Mouse (Mus musculus) neural tube, embryonic 13.5 days (tissue): ENCODE data around the gene Rdh19. TPM values are rescaled to one million over a fixed set of nuclear protein-coding genes. Genes with fewer than 3 reads are reported as not detected.
"Not testable (repeated sequence)": the region's sequence is repeated elsewhere in the genome, so short reads cannot be mapped to it uniquely, and the experiment has no call there.

Source experiments
- ATAC-seq: fragments of 200-750 bp; cut with Nextera tagmentation; 2 replicates; pipeline ENCODE4 v1.8.0; 2017; ENCODE audit warnings: low read depth, mild to moderate bottlenecking, moderate TSS enrichment, moderate library complexity
- H3K27ac ChIP-seq: fragments of 300-500 bp; sonication (generic); replicated peaks from 2 replicates; pipeline ENCODE4 v1.5.1; 2015; ENCODE audit warnings: moderate library complexity, mild to moderate bottlenecking, inconsistent platforms
- H3K27me3 ChIP-seq: fragments of 300-500 bp; sonication (generic); 2 replicates; pipeline ENCODE4 v1.6.1; 2015; ENCODE audit warnings: mild to moderate bottlenecking, inconsistent platforms
- H3K36me3 ChIP-seq: fragments of 300-500 bp; sonication (generic); 2 replicates; pipeline ENCODE4 v1.6.1; 2015; ENCODE audit warnings: mild to moderate bottlenecking, inconsistent platforms
- H3K4me1 ChIP-seq: fragments of 300-500 bp; sonication (generic); replicated peaks from 2 replicates; pipeline ENCODE4 v1.6.1; 2015; ENCODE audit warnings: inconsistent platforms
- H3K4me2 ChIP-seq: fragments of 300-500 bp; sonication (generic); 2 replicates; pipeline ENCODE4 v1.6.1; 2015; ENCODE audit warnings: inconsistent platforms, mild to moderate bottlenecking, moderate library complexity
- H3K4me3 ChIP-seq: fragments of 300-500 bp; sonication (generic); 2 replicates; pipeline ENCODE4 v1.5.1; 2015; ENCODE audit warnings: mild to moderate bottlenecking, inconsistent platforms
- H3K9ac ChIP-seq: fragments of 300-500 bp; sonication (generic); 2 replicates; pipeline ENCODE4 v1.6.1; 2015; ENCODE audit warnings: moderate library complexity, mild to moderate bottlenecking, inconsistent platforms
- H3K9me3 ChIP-seq: fragments of 300-500 bp; sonication (generic); 2 replicates; pipeline ENCODE4 v1.6.1; 2016; ENCODE audit warnings: inconsistent platforms
- WGBS: fragments of 180-500 bp; shearing (Covaris S2); methylation state at CpG from one replicate; pipeline ENCODE4 v1.1.7; 2015; 5-methylcytosine and 5-hydroxymethylcytosine counted together
- polyA plus RNA-seq: library from polyadenylated mRNA; unstranded; fragments of >200 nt; fragmentation: Nextera tagmentation; extraction: Ambion mirVana; gene quantifications from 2 replicates; pipeline ENCODE4 v1.2.1, GENCODE M21; 2015

Rdh19 gene
- polyA plus RNA-seq, 1 experiment from 2014 or later = not detected

DNA sequence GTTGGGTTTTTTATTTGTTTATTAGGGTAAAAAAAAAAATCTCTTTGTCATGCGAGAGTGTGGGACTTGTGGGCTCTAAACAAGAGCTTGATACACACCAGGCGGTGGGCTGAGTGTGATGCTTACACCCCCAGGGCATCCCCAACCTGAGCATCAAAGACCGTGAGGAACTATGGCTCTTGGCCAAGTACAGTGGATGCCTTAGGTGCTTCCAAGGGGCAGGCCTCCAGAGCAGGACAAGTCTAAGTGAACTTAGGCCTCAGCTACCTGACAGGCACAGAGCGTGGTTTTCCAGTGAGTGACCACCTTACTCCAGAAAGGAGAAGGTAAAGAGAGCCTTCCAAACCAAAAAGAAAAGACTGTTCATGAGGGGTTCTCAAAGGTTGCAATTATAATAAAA, 37.2 kb downstream of the Rdh19 start:
- Histone ChIP-seq H3K4me1 (0 out of 2 replicates have a peak, but pooled peaks cover 4% of the 10 kb centered on the region), H3K36me3 (no peaks in the 10 kb centered on the region), H3K4me3 (no peak overlapping the region), H3K27ac (no peak overlapping the region), H3K9me3 (no peaks in the 10 kb centered on the region), H3K4me2 (no peak overlapping the region), H3K9ac (no peak overlapping the region), H3K27me3 (no peaks in the 10 kb centered on the region)
- 82% methylated on average over 4 of the region's 4 CpGs for WGBS
- ATAC-seq = no peak

DNA sequence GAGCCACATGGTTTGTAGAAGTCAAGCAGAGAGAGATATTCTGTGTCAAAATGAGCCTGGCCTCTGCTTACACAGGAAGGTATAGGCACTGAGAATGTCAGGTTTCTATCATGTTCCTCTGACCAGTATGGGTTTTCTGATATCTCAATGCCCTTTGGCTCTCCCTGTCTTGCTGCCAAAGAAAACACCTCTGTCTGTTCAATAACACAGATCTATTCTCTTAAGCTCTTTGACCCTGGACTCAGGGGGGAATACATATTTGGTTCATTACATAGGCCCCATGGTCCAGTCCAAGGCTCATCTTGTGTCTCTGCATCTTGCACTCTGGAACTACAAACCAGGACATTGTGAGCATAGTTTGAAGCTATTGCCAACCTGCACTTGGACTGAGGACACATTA, 38.9 kb downstream of the Rdh19 start, which contains the start of gene Rdh7:
Gene Rdh7, minus strand, starts transcription at position 213 of the 400 bp plus-strand sequence.
- Histone ChIP-seq H3K4me2 (no peak within 1 kb of the TSS), H3K27me3 (no peaks in the 10 kb centered on the region), H3K27ac (no peak within 1 kb of the TSS), H3K9ac (no peak within 1 kb of the TSS), H3K9me3 (no peaks in the 10 kb centered on the region), H3K4me3 (no peak within 1 kb of the TSS), H3K4me1 (0 out of 2 replicates have a peak, but pooled peaks cover 4% of the 10 kb centered on the region), H3K36me3 (no peaks in the 10 kb centered on the region)
- no peak for ATAC-seq

DNA sequence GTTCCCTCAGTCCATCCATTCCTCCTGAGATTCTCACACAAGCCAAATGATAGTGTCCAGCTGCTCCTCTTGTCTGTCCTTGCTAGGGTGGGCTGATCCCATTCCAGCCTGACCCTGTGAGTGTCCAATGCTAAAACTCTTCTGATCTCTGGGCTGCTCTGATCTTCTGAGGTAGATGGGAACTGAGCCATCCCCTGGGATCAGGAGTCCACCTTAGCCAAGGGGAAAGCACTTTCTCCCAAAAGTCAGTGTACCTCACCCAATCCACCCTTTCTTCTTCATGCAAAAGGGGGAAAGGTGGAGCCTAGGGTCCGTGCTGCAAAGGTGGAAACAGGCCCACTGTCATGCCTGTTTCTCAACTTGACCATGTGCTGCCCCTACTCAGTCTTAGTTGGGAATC, 41.8 kb downstream of the Rdh19 start:
- no peak overlapping the region for H3K4me3 ChIP-seq
- 96% methylated on average over 1 of the region's 1 CpGs for WGBS
- no peak overlapping the region for H3K4me2 ChIP-seq
- H3K9ac ChIP-seq = no peak overlapping the region
- H3K4me1 ChIP-seq = 0 out of 2 replicates have a peak, but pooled peaks cover 4% of the 10 kb centered on the region
- H3K27ac ChIP-seq = no peak overlapping the region
- H3K36me3 ChIP-seq = no peaks in the 10 kb centered on the region
- H3K9me3 ChIP-seq = no peaks in the 10 kb centered on the region
- ATAC-seq = no peak
- no peaks in the 10 kb centered on the region for H3K27me3 ChIP-seq

DNA sequence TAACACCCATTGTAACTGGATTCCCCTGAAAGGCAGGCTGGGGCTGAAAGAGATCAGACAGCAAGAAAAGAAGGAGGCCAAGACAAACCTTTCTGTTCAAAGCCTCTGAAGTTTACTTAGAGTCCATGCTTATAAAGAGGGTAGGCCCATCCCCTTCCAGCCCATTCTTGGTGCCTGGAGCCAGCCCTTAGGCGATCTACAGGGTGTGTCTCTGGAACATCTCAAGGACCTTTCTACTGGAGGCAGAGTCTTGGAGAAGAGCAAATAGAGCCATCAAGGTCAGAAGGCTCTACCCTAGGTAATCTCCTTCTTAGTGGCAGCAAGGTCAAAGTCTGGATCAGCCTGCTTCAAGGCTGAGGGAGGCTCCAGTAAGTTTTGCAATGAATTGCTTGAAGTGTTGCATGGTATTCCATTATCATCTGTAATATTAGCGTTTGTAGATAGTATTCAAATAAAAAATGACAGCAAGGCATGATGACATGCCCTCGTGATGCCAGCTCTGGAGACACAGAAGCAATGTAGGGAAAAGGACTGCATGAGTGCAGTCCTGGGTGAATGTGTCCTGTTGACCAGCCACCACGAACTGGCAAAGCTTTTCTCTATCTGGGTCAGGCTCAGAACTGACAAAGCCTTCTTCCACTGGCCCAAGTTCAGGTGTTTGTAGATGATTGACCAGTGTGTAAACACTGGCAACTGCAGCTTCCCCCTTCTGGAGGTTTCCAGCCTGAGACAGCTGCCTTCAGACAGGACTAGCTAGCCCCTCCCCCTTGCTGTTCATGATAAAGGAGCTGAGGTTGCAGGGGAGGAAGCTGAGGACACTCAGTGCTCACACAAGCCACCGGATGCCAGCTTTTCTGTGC, 43.7 kb downstream of the Rdh19 start:
- not testable (repeated sequence) for H3K9me3 ChIP-seq, H3K27ac ChIP-seq, H3K4me3 ChIP-seq, ATAC-seq, H3K4me2 ChIP-seq, H3K27me3 ChIP-seq, H3K9ac ChIP-seq, H3K4me1 ChIP-seq, H3K36me3 ChIP-seq
- WGBS = 65% methylated on average over 5 of the region's 5 CpGs

DNA sequence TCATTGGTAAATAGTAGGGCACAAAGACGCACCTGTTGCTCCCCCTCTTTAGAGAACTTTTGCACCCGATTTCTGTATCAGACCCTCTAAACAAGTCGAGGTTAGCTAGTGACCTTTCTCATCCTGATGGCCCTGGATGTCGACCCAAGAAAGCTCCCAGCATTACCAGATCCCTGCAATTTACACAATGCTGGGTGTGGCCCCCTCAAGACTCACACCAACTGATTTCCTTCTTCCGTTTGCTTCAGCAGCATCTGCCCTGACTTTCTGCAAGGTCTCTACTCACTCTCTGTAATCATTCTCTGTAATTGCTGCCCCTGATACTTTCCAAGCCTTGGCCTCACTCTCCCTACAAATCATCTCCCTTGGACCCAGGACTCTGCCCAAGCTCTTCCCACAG, 47.0 kb downstream of the Rdh19 start:
- Histone ChIP-seq H3K4me2 (no peak overlapping the region), H3K9ac (no peak overlapping the region), H3K9me3 (no peaks in the 10 kb centered on the region), H3K36me3 (no peaks in the 10 kb centered on the region), H3K27ac (no peak overlapping the region), H3K27me3 (no peaks in the 10 kb centered on the region), H3K4me3 (no peak overlapping the region), H3K4me1 (no peaks in the 10 kb centered on the region)
- 72% methylated on average over 5 of the region's 5 CpGs for WGBS
- ATAC-seq = no peak

DNA sequence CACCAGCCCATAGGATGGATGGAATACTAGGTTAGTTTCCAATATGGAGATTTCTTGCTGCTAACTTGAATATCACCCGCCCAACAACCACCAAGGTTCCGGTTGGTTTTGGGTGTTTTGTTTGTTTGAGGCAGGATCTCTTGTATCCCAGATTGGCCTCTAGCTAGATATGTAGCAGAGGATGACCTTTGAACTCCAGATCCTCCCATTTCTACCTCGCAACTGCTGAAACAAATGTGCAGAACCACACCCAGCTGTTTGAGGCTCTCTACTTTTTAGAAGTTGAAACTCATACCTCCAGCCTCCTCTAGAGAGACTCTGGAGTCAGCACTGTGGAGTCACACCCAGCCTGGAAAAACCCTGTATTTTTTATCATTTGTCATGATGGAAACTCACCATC, 47.8 kb downstream of the Rdh19 start:
- Histone ChIP-seq H3K4me2 (no peak overlapping the region), H3K27ac (no peak overlapping the region), H3K9me3 (no peaks in the 10 kb centered on the region), H3K4me1 (no peaks in the 10 kb centered on the region), H3K4me3 (no peak overlapping the region), H3K36me3 (no peaks in the 10 kb centered on the region), H3K27me3 (no peaks in the 10 kb centered on the region), H3K9ac (no peak overlapping the region)
- ATAC-seq = no peak
- WGBS = 88% methylated on average over 3 of the region's 3 CpGs

DNA sequence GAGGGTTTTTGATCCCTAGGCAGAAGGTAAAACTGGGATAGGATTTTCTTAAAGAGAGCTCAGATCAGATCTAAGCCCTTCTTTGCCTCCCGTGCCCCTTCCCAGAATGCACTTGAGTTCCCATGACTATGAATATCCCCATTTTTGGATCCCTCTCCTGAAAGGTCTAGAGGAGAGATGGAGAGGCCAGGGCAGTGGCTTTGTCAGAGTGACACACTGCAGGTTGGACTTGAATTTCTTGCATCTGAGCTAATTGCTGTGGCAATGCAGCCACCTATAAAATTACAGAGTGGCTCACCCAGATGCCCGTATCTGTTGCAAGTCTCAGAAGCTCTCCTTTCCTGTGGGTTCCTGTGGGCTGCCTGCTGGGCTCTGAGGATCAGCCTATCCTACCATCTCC, 48.5 kb downstream of the Rdh19 start, which contains the start of gene Sdr9c7:
Gene Sdr9c7, plus strand, starts transcription at position 301 of the 400 bp plus-strand sequence.
- 82% methylated on average over 2 of the region's 2 CpGs for WGBS
- Histone ChIP-seq H3K9ac (no peak within 1 kb of the TSS), H3K27ac (no peak within 1 kb of the TSS), H3K4me1 (no peaks in the 10 kb centered on the region), H3K9me3 (no peaks in the 10 kb centered on the region), H3K4me3 (no peak within 1 kb of the TSS), H3K36me3 (no peaks in the 10 kb centered on the region), H3K27me3 (no peaks in the 10 kb centered on the region), H3K4me2 (no peak within 1 kb of the TSS)
- ATAC-seq = no peak

DNA sequence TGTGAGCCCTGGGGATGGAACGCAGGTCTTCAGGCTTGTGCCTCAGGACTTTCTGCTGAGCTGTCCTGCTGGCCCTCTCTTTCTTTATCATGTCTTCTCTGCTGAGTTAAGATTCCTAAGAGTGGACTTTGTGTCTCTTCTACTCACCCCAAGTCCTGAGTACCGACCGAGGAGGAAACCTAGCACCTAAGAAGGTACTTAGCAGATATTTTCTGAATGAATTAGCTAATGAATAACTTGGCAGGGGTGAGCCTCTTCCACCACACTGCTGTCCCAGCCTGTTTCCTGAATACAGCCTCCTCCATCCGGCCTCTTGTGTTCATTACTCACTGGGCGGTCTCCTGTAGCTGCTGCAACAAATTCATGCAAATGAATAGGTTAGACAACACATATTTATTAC, 50.1 kb downstream of the Rdh19 start:
- WGBS = 65% methylated on average over 5 of the region's 5 CpGs
- no peak for ATAC-seq
- Histone ChIP-seq H3K9me3 (no peaks in the 10 kb centered on the region), H3K27me3 (no peaks in the 10 kb centered on the region), H3K9ac (no peak overlapping the region), H3K4me1 (peaks cover under 1% of the 10 kb centered on the region), H3K36me3 (no peaks in the 10 kb centered on the region), H3K4me2 (no peak overlapping the region), H3K4me3 (no peak overlapping the region), H3K27ac (no peak overlapping the region)

DNA sequence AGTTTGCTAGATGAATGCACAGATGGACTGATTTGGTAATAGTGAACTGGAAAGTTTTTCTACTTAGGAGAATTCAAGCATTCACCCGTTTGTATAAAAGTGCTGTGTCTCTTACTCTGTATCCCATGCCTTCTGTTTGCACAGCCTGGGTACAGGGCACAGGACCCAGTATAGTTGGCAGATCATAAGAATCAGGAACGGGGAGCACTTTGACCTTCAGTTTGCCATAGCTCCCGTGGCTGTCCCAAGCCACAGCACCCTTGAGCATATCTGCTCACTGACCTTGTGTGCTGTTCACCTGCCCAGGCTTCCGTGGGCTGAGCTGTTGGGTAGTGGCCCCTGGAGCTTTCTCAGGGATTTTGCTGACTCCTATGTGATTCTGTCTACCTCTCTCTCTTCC, 52.0 kb downstream of the Rdh19 start:
- H3K27ac ChIP-seq = no peak overlapping the region
- WGBS = 86% methylated on average over 4 of the region's 4 CpGs
- no peak overlapping the region for H3K9ac ChIP-seq
- no peak overlapping the region for H3K4me2 ChIP-seq
- no peak for ATAC-seq
- H3K27me3 ChIP-seq = no peaks in the 10 kb centered on the region
- peaks cover 6% of the 10 kb centered on the region for H3K4me1 ChIP-seq
- no peaks in the 10 kb centered on the region for H3K9me3 ChIP-seq
- H3K4me3 ChIP-seq = no peak overlapping the region
- no peaks in the 10 kb centered on the region for H3K36me3 ChIP-seq

DNA sequence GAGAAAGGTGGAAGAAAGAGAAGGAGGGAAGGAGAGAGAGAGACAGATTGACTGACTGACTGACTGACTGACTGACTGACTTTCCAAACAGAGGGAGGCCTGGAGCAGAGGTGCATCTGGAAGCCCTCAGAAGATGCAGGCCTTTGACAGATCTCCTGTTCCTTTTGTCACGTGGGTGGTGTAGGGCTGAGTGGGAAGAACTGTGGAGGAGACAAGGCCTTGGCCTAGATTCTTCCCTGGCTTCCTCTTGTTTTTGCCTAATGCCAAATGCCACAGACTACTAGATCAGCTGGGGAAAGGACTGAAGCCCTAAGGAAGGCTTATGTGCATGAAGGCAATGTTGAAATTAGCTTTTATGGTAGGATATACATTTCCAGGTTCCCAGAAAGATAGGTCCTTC, 53.4 kb downstream of the Rdh19 start:
- Histone ChIP-seq H3K4me1 (peaks cover 6% of the 10 kb centered on the region), H3K4me3 (no peak overlapping the region), H3K27ac (no peak overlapping the region), H3K9ac (no peak overlapping the region), H3K27me3 (no peaks in the 10 kb centered on the region), H3K9me3 (no peaks in the 10 kb centered on the region), H3K4me2 (no peak overlapping the region), H3K36me3 (no peaks in the 10 kb centered on the region)
- no peak for ATAC-seq
- WGBS = 66% methylated on average over 1 of the region's 1 CpGs

DNA sequence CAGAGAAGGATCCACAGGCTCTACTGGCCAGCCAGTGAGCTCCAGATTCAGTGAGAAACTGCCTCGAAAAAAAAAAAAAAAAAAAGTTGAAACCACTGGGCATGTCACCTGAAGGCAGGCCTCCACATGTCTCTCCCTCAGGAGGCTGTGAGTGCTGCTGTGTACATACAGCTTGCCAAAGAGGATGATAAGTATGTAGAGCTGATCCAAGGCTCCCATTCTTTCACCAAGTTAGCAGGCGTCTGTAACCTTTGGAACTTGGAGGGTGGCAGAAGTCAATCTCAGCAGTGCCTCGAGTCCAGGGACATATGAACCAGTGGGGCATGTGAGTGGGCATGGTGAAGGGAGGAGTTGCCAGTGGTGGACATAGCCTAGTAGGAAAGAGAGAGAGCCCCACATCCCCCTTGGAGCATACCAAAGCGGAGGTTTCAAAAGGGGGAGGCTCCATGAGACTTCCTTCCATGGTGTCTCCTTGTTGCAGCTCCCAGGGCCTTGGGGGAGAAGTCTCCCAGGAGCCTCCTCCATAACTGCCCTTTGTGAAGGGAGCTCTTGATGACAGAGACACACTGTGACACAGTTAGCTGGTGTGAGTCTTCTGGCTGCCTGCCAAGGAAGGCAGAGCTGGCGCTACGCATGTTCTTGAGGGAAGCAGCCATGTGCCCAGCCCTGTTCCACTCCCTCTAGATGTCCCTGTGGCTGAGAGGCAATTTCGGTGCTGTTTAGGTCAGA, 55.2 kb downstream of the Rdh19 start:
- H3K4me3 ChIP-seq = no peak overlapping the region
- peaks cover 6% of the 10 kb centered on the region for H3K4me1 ChIP-seq
- no peak for ATAC-seq
- 71% methylated on average over 7 of the region's 7 CpGs for WGBS
- no peaks in the 10 kb centered on the region for H3K27me3 ChIP-seq
- no peaks in the 10 kb centered on the region for H3K36me3 ChIP-seq
- H3K27ac ChIP-seq = no peak overlapping the region
- H3K4me2 ChIP-seq = no peak overlapping the region
- no peak overlapping the region for H3K9ac ChIP-seq
- H3K9me3 ChIP-seq = no peaks in the 10 kb centered on the region

DNA sequence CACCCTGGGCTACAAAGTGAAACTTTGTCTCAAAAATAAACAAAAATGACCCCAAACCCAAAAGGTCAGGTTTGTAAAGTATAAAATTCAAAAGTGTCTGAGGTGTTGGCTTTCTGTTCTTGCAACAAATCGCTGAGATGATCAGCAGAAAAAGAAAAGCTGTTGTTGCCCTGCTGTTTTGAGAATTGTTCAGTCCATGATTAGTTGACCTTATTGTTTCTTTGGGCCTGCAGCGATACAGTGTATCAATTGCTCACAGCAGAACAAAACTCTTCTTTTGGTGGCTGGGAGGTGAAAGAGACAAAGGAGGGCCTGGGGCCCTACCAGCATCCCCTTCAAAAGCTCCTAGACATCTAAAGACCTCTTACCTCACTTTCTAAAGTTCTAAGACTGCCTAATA, 56.4 kb downstream of the Rdh19 start:
- no peaks in the 10 kb centered on the region for H3K36me3 ChIP-seq
- ATAC-seq = no peak
- H3K4me3 ChIP-seq = no peak overlapping the region
- peaks cover 6% of the 10 kb centered on the region for H3K4me1 ChIP-seq
- WGBS = 43% methylated on average over 2 of the region's 2 CpGs
- no peaks in the 10 kb centered on the region for H3K27me3 ChIP-seq
- H3K9me3 ChIP-seq = no peaks in the 10 kb centered on the region
- no peak overlapping the region for H3K27ac ChIP-seq
- no peak overlapping the region for H3K9ac ChIP-seq
- no peak overlapping the region for H3K4me2 ChIP-seq
